Mouse (Mus musculus): ENCODE results near the gene Atxn1.

GRCm38 (mm10) chr13:45546946-45547345 lies 417.9 kb downstream of the Atxn1 start:
- TF ChIP-seq CTCF (IDR thresholded peaks at IDR 0.05; ENCODE audit: borderline replicate concordance, insufficient read depth, low read length) (no peak), POLR2A (IDR thresholded peaks at IDR 0.05; ENCODE audit: low read depth, low read length) (no peak)
